ENCODE assay signal across 7 mouse cellular contexts in the genomic region with DNA sequence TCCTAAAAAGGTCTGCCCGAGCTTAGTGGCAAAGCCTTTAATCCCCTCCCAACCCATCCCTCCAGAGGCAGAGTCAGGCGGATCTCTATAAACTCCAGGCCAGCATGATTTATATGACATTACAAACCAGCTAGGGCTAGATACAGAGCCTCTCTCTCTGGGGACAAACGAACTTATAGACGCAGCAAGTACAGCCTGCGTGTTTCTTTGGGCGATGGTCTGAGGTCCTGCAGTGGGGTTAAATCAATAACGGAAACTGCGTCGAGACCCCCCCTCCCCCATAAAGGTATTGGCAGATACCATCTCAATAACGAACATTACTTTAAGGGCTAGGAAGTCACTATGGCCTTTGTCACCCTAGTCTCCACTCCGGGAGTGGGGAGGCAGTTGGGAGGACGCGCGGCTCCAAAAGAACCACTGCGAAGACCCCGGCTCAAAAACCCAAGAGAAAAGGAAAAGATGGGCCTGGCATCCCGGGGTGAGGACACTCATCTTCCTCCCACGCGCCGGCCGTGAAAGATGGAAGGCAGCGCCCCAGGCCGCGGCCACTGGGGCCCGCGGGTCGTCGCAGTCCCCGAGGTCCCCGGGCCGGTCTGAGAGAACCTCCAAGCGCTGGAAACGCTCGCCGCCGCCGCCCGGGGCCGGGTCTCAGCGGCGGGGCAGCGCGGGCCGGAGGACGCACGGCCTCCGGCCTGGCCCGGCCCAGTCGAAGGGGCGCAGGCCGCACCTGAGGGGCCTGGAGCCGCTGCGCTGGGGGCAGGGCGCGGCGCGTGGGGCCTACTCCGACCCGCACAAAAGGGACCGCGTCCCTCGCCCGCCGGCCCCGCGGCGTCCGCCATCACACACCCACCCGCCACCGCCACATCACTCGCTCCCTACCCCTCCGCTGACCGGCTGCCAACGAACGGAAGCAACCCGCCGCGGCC. TPM values are rescaled to one million over a fixed set of nuclear protein-coding genes. Genes with fewer than 3 reads are reported as not detected.
DNase-seq lines count a peak whose midpoint lies in the region; ATAC-seq and TF ChIP-seq lines count a peak whose summit lies in the region.

No protein-coding gene starts in this region.

- DNase-seq in spleen, adult 12 weeks (ENCODE audit: low spot score): peak; percentile 1
- DNase-seq in spleen, postnatal 14 days (ENCODE audit: low spot score in 2 of 2): no peak
- peak; percentile 44 for DNase-seq in adipocyte (ENCODE audit: low spot score)
- DNase-seq in forebrain, embryonic 10.5 days (ENCODE audit: extremely low spot score, low spot score): no peak
- peak; percentile 41 for DNase-seq in lung, postnatal 10 days

- H3K4me2 ChIP-seq in intestine, embryonic 15.5 days (replicated peaks): peak overlapping the region; percentile 61

- peaks cover 46% of the 10 kb centered on the region for H3K36me3 ChIP-seq in forebrain, embryonic 10.5 days (replicated peaks)
- peaks cover 14% of the 10 kb centered on the region for H3K36me3 ChIP-seq in intestine, embryonic 15.5 days
- peaks cover 27% of the 10 kb centered on the region for H3K36me3 ChIP-seq in small intestine, adult 2 months (ENCODE audit: control insufficient read depth, insufficient read depth, low read length)

- TF ChIP-seq POLR2A in small intestine, adult 2 months (IDR thresholded peaks at IDR 0.05; ENCODE audit: low read depth, low read length): no peak

- H3K9me3 ChIP-seq in forebrain, embryonic 10.5 days: no peaks in the 10 kb centered on the region
- H3K9me3 ChIP-seq in intestine, embryonic 15.5 days: no peaks in the 10 kb centered on the region

- WGBS in forebrain, embryonic 10.5 days: 3% methylated on average over 69 of the region's 78 CpGs
- WGBS in intestine, embryonic 15.5 days: 1% methylated on average over 73 of the region's 78 CpGs
- under 1% methylated on average over 75 of the region's 78 CpGs for WGBS in small intestine, adult 2 months

- peak; percentile 84 for ATAC-seq in intestine, embryonic 15.5 days

- H3K27me3 ChIP-seq in forebrain, embryonic 10.5 days (ENCODE audit: poor library complexity, severe bottlenecking): no peaks in the 10 kb centered on the region
- no peaks in the 10 kb centered on the region for H3K27me3 ChIP-seq in intestine, embryonic 15.5 days (replicated peaks)
- H3K27me3 ChIP-seq in small intestine, adult 2 months (ENCODE audit: control insufficient read depth, insufficient read depth, low read length): no peaks in the 10 kb centered on the region

- H3K4me1 ChIP-seq in forebrain, embryonic 10.5 days: peaks cover 34% of the 10 kb centered on the region
- H3K4me1 ChIP-seq in intestine, embryonic 15.5 days (replicated peaks): no peaks in the 10 kb centered on the region
- H3K4me1 ChIP-seq in small intestine, adult 2 months (ENCODE audit: control insufficient read depth, insufficient read depth, insufficient read length, low read length): peaks cover 3% of the 10 kb centered on the region; the same call in 1 of the 2 replicates

- no peak for TF ChIP-seq CTCF in small intestine, adult 2 months (IDR thresholded peaks at IDR 0.05; ENCODE audit: extremely low read depth, insufficient read length, insufficient replicate concordance, low read depth, low read length)

- H3K9ac ChIP-seq in intestine, embryonic 15.5 days: peak overlapping the region; percentile 99

- peak overlapping the region; percentile 98 for H3K27ac ChIP-seq in forebrain, embryonic 10.5 days
- peak overlapping the region; percentile 96 for H3K27ac ChIP-seq in intestine, embryonic 15.5 days
- H3K27ac ChIP-seq in small intestine, adult 2 months (ENCODE audit: insufficient read depth, low read depth, low read length): peak overlapping the region; percentile 64

- peak overlapping the region; percentile 95 for H3K4me3 ChIP-seq in forebrain, embryonic 10.5 days
- peak overlapping the region; percentile 95 for H3K4me3 ChIP-seq in intestine, embryonic 15.5 days (replicated peaks)
- H3K4me3 ChIP-seq in small intestine, adult 2 months (ENCODE audit: low read depth, low read length): peak overlapping the region; percentile 92

RNA-seq across cellular contexts. Expression of a gene that starts 0.6 kb away (rescaled TPM):
- 165 and 178 TPM in 2 replicates for polyA plus RNA-seq in forebrain, embryonic 10.5 days (2016; fragmentation: Nextera tagmentation; extraction: Ambion mirVana)
- polyA plus RNA-seq in intestine, embryonic 15.5 days (2015; fragmentation: Nextera tagmentation; extraction: Ambion mirVana): 109 and 110 TPM in 2 replicates
- 46.4 and 77.7 TPM in 2 replicates for polyA plus RNA-seq in small intestine, adult 2 months (2012; rRNA removed)

Comparison
In these comparisons a context has a peak if more than half of its experiments do, and no peak if none do; other contexts are left out.
1. DNase-seq: peak in spleen, adult 12 weeks (single experiment), adipocyte (single experiment) and lung, postnatal 10 days (single experiment); none in spleen, postnatal 14 days (0 of 2) and forebrain, embryonic 10.5 days (single experiment).
2. Peak in every context shown above with its lines, with median percentiles within 50 percentile points of each other: H3K27ac ChIP-seq and H3K4me3 ChIP-seq.